Mouse (Mus musculus) T-helper 17 cell (primary cell): ENCODE measurements around the gene Krt17.

ENCODE experiments used
- in situ Hi-C, 2 experiments: fragments of 300-600 bp; cut with MboI, MseI; formaldehyde crosslinking; loops; 1 replicate in 1 of 2; 2 replicates in 1 of 2; pipeline ENCODE4 v1.15.1; 2025; ENCODE audit warnings: high pct_unique_total_duplicates in 2 of 2

The Krt17 gene

DNA sequence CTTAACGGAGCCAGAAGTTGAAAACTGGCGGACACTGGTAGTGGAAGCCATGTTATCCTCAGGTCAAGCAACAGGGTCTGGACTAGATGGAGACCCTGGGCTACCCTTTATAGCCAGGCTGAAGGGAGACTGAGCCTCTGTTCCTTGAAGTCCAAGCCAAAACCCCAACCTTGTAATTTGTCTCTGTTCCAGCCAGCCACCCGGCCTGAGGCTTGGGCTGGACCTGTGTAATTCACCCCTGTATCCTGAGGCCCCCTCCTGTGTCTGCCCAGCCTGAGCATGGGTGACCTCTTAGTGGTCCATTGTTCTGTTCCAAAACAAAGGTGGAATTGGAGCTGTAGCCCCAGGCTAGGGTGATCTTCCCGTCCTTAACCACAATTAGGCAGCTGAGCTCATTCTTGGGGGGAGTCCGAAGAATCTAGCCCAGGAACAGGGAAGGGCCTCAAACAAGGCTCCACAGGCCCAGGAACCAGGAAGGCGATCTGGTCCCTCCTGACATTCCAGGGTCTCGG lies 9.0 kb upstream of the Krt17 start, which contains the start of gene Krt42:
Gene Krt42, minus strand, starts transcription at position 51 of the 512 bp plus-strand sequence.
- in situ Hi-C loops: no loop called here

- in situ Hi-C loops: no loop called here
Observed at GRCm38 (mm10) chr11:100262058-100262980, 1.5 kb upstream of the Krt17 start.

DNA sequence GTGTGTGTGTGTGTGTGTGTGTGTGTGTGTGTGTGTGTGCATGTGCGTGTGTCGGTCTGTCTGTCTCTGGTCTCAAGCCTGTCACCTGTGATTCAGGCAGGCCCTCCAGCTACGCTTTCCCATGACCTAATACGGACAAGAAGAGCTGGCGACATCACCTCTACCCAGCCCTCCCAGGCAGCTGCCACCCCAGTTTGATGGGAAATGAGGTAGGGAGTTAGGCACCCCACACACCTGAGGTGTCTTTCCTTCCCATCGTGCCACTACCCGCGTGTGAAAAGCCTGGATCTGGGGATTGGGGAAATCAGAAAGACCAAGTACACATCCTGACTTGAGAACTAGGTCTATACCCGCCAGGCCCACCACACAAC lies 391 bp upstream of the Krt17 start:
- in situ Hi-C loops: no loop called here

DNA sequence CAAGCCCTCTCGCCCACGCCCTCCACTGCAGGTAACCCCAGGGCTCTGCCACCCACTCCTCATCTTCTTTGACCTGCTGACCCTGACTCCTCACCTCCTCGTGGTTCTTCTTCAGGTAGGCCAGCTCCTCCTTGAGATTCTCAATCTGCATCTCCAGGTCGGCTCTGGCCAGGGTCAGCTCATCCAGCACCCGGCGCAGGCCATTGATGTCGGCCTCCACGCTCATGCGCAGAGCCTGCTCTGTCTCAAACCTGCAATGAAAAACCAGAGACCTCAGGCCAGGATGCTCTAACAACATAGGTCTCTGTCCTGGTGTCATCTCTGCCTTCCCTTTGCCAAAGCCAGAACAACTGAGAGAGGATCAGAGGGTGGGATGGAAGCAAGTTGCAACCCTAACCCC lies 1.8 kb downstream of the Krt17 start:
- in situ Hi-C loops: no loop called here

- in situ Hi-C loops: no loop called here
Observed at GRCm38 (mm10) chr11:100257967-100258366, 2.9 kb downstream of the Krt17 start.

DNA sequence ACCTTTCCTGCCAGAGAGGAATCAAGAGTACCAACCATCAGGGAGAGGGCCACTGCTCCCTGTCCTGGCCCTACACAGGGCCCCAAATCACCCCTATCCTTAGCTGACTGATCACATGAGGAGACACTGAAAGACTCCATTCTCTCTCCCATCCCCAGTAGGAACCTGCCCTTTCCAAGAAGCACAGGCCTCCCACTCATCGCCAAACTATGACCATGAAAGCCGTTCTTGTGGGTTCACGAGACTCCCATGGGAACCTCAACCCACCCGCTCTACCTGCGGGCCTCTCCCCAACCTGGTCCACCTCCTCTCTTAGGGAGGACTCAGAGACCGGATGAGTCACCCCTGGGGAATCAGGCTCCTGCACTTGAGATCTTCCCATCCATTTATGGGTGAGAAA lies 5.3 kb downstream of the Krt17 start:
- in situ Hi-C loops: no loop called here

DNA sequence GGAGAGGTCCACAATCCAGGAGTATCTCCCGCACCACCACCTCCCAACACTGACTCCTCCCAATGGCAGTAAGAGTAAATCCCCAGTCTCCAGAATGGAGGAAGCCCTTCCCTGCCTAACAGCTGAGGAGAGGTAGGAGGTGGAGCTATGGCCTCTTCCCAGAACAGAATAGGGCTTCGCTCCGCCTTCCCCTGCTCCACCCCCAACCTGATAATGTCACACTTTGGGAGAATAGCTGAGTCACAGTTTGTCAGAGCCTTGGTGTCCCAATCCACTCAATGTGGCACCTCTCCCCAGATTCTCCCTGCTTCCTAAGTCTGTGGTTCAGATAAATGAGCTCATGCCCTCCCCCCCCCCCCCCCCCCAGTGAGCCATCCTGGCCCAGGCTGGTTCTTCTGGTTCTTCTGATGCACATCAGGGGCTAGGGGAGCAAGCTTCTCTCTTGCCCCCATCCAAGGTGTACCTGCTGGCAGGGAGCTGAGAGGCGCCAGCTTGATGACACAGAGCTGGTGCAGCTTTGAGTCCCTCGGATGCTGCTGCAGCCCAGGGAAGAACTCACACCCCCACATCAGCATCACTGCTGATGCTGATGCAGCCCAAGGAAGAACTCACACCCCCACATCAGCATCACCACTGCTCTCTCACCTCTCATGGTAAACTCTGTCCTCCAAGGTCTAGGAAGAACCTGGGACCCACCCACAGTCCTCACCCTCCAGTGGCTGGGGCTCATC lies 6.3 kb downstream of the Krt17 start:
- in situ Hi-C loops: no loop called here

GRCm38 (mm10) chr11:100248852-100249465 lies 11.9 kb downstream of the Krt17 start, which contains the start of gene Krt16:
Gene Krt16 (minus strand): TSS chr11:100248902.
- in situ Hi-C loops: loop anchor here in 1 of 2 experiments (10.0 kb wide), 1 partner anchor 676 kb away; no protein-coding TSS in a partner anchor

DNA sequence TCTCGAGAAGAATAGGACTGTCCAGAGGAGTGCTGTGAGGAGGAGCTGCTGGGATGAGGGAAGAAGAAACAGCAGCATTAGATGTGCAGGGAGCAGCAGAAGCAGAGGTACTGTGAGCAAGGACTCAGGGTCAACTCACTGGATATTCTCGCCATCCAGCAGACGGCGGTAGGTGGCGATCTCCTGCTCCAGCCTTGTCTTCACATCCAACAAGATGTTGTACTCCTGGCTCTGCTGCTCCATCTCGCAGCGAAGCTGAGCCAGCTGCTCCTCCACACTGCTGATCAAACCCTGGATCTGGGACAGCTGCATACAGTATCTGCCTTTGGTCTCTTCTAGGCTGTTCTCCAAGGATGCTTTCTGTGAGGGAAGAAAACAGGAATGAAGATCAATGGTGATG lies 14.4 kb downstream of the Krt17 start:
- in situ Hi-C loops: loop anchor here in 1 of 2 experiments (10.0 kb wide), 1 partner anchor 678 kb away; no protein-coding TSS in a partner anchor

GRCm38 (mm10) chr11:100240272-100240671 lies 20.6 kb downstream of the Krt17 start:
- in situ Hi-C loops: loop anchor here in 1 of 2 experiments (10.0 kb wide), 1 partner anchor 685 kb away; no protein-coding TSS in a partner anchor

- in situ Hi-C loops: no loop called here
Observed at GRCm38 (mm10) chr11:100221741-100222140, 39.1 kb downstream of the Krt17 start.

- in situ Hi-C loops: no loop called here
Observed at GRCm38 (mm10) chr11:100219304-100219703, 41.5 kb downstream of the Krt17 start.

DNA sequence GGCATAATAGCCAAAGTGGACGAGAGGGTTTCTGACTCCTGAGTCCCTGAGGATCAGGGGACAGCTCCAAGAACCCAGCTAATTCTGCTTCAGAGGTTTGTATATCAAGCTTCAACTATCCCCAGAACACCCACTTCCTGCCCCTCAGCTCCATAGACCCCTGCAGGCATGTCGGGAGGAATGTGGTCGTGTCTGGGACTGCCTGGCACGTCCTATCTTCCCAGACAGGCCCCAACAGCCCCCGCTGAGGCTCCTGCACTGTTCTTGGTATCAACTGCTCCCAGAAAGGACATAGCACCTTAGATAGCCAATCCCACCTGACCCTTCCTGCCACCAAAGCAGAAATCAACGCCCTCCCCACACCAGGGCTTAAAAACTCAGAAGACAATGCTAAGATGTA lies 52.3 kb downstream of the Krt17 start:
- in situ Hi-C loops: loop anchor here in 1 of 2 experiments (5.0 kb wide), 1 partner anchor 89 kb away; no protein-coding TSS in a partner anchor

GRCm38 (mm10) chr11:100207498-100207897 lies 53.3 kb downstream of the Krt17 start, which contains the start of gene Krt14:
Gene Krt14 (minus strand): TSS chr11:100207548.
- in situ Hi-C loops: loop anchor here in 1 of 2 experiments (5.0 kb wide), 1 partner anchor 90 kb away; no protein-coding TSS in a partner anchor
